Mouse (Mus musculus) liver, embryonic 12.5 days (tissue): ENCODE results near the gene Brca2. TPM values are rescaled to one million over a fixed set of nuclear protein-coding genes. Genes with fewer than 3 reads are reported as not detected.

Experiments used
- ATAC-seq: fragments of 200-750 bp; cut with Nextera tagmentation; 2 replicates; pipeline ENCODE4 v1.8.0; 2017; ENCODE audit warnings: moderate number of reproducible peaks, mild to moderate bottlenecking, moderate library complexity
- H3K27ac ChIP-seq: fragments of 300-500 bp; sonication (generic); 2 replicates; pipeline ENCODE4 v1.5.1; 2016; ENCODE audit warnings: mild to moderate bottlenecking
- H3K27me3 ChIP-seq: fragments of 300-500 bp; sonication (generic); replicated peaks from 2 replicates; pipeline ENCODE4 v1.6.1; 2016; ENCODE audit warnings: mild to moderate bottlenecking, moderate library complexity
- H3K36me3 ChIP-seq: fragments of 300-500 bp; sonication (generic); 2 replicates; pipeline ENCODE4 v1.6.1; 2016; ENCODE audit warnings: mild to moderate bottlenecking, moderate library complexity
- H3K4me1 ChIP-seq: fragments of 300-500 bp; sonication (generic); 2 replicates; pipeline ENCODE4 v1.6.1; 2016
- H3K4me2 ChIP-seq: fragments of 300-500 bp; sonication (generic); 2 replicates; pipeline ENCODE4 v1.6.1; 2016; ENCODE audit warnings: mild to moderate bottlenecking, moderate library complexity
- H3K4me3 ChIP-seq: fragments of 300-500 bp; sonication (generic); 2 replicates; pipeline ENCODE4 v1.5.1; 2016; ENCODE audit warnings: mild to moderate bottlenecking, moderate library complexity
- H3K9ac ChIP-seq: fragments of 300-500 bp; sonication (generic); 2 replicates; pipeline ENCODE4 v1.6.1; 2016; ENCODE audit warnings: mild to moderate bottlenecking, moderate library complexity
- H3K9me3 ChIP-seq: fragments of 300-500 bp; sonication (generic); replicated peaks from 2 replicates; pipeline ENCODE4 v1.6.1; 2016; ENCODE audit warnings: mild to moderate bottlenecking, moderate library complexity
- WGBS: fragments of 180-500 bp; shearing (Covaris S2); methylation state at CpG from one replicate; pipeline ENCODE4 v1.1.7; 2016; ENCODE audit not compliant: insufficient replicate concordance; 5-methylcytosine and 5-hydroxymethylcytosine counted together
- polyA plus RNA-seq: library from polyadenylated mRNA; unstranded; fragments of >200 nt; fragmentation: Nextera tagmentation; extraction: Ambion mirVana; gene quantifications from 2 replicates; pipeline ENCODE4 v1.2.1, GENCODE M21; 2016

Brca2 gene
- polyA plus RNA-seq, 1 experiment from 2014 or later, result 26.8 TPM

DNA sequence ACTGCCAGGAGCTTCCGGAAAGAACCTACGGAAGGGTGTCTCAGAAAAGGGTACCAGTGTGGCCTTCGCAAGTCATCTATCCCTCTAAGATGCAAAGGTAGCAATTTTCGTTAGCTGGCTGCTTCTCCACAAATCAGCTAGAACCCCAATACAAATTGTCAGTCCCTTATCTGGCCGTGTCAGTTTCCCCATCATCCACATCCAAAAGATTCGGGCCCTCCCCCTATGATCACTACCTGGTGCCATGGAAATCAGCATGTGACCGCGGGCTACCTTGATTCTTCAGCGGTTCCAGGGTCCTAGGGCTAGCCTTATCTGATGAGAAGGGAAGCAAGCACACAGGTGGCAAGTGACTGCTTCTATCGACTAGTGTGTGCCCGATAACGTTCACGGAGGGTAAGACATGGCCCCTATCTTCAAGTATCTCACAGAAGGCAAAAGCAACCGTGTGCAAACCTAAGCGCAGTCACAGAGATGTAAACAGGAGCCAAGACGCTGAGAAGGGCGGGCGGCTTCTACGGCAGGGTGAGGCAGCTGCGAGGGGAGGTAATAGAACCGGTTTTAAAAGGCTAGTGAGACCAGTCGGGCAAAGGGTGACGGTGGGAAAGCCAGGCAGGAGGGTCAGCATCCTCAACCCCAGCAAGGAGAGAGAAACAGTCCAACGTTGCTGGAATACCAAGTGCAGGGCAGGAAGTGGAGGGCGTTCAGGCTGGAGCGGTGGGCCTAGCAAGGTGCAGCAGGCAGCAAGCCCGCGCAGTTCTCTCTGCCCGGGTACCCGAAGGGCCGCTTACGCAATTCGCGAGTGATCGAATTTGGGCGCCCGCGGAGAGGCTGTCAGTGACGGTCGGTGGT is 70.7 kb downstream of the Brca2 start:
- ATAC-seq, result peak; percentile 79
- Histone ChIP-seq H3K36me3 (peaks cover 16% of the 10 kb centered on the region), H3K9ac (peak overlapping the region; percentile 93), H3K27me3 (no peaks in the 10 kb centered on the region), H3K4me1 (peaks cover 61% of the 10 kb centered on the region), H3K4me3 (peak overlapping the region; percentile 94), H3K9me3 (no peaks in the 10 kb centered on the region), H3K4me2 (peak overlapping the region; percentile 96), H3K27ac (peak overlapping the region; percentile 86)
- 7% methylated on average over 40 of the region's 40 CpGs for WGBS

DNA sequence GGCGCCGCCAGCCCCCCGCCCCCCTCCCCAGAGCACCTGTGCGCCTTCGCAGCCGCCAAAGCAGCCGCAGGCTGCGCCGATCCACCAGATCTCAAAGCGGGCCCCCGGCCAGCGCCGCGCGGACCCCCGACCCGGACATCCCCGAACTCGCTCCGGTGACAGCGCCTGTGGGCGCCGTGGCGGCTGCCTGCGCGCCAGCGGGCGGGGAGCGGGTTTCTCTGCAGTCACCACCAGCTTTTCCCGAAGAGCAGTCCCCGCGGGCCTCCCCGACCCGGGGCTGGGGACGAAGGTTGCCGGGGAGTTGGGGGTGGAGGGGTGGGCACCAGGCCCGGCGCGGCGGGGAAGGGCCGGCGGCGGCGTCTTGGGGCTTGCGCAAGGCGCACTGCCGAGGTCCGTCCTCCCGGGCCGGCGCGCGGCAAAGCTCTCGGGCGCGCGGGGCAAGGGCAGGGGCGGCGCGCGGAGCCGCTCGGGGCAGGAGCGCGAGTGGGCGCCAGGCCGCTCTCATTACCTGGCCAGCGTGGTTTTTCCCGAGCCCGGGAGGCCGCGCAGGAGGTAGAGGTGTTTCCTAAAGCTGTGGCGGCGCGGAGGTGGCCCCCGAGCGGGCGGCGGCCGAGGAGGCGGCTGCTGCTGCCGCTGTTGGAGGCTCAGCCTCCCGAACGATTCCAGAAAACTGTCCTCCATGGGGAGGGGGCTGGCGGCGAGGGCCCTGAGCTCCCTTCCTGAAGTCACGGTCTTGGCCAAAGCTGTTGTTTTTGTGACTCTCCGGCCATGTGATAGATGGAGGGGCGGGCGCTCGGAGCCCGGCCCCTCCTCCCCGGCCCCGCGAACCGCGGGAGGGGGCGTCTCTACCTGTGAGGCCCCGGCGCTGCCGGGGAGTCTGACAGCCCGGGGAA is 71.6 kb downstream of the Brca2 start:
- peak; percentile 71 for ATAC-seq
- peaks cover 16% of the 10 kb centered on the region for H3K36me3 ChIP-seq
- H3K27me3 ChIP-seq, result no peaks in the 10 kb centered on the region
- H3K4me3 ChIP-seq, result peak overlapping the region; percentile 94
- no peaks in the 10 kb centered on the region for H3K9me3 ChIP-seq
- H3K27ac ChIP-seq, result peak overlapping the region; percentile 86
- 2% methylated on average over 101 of the region's 102 CpGs for WGBS
- H3K4me2 ChIP-seq, result peak overlapping the region; percentile 96
- H3K4me1 ChIP-seq, result peaks cover 62% of the 10 kb centered on the region
- peak overlapping the region; percentile 93 for H3K9ac ChIP-seq

DNA sequence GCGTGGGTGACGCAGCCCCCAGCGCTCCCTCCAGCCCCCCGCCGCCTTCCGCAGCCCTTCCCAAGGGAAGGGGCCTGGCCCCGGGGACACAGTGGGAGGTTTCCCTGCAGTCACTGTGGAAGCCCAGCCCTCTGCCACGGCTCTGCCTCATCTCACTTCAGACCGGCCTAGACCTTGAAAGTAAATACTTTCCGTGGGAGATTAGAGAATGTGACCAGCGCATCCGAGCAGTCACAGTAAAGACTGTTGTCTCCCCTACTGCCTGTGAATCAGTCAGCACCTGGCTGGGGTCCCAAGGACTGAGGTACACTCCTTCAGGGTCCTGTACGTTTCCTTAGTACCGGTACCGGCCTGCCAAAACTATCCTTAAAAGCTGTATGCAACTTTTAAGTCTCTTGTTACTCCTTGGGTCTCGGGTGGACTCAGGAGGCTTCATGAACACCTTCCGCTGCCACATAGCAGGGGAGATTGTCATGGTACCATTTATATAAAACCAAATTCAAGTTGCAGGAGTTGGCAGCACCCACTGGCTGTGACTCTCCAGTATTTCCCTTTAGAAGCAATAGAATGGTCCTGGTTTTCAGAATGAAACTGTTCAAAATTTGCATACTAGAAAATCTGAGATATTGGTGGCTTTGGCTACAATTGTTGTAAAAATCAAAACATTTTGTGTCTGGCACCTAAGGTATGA is 72.4 kb downstream of the Brca2 start:
- WGBS, result 13% methylated on average over 17 of the region's 17 CpGs
- peaks cover 16% of the 10 kb centered on the region for H3K36me3 ChIP-seq
- H3K9me3 ChIP-seq, result no peaks in the 10 kb centered on the region
- H3K4me3 ChIP-seq, result peak overlapping the region; percentile 94
- H3K27ac ChIP-seq, result peak overlapping the region; percentile 86; the same call in 1 of the 2 replicates
- H3K9ac ChIP-seq, result peak overlapping the region; percentile 93
- H3K4me1 ChIP-seq, result peaks cover 61% of the 10 kb centered on the region
- H3K27me3 ChIP-seq, result no peaks in the 10 kb centered on the region
- peak overlapping the region; percentile 96 for H3K4me2 ChIP-seq
- ATAC-seq, result peak; percentile 34; the same call in 1 of the 2 replicates

DNA sequence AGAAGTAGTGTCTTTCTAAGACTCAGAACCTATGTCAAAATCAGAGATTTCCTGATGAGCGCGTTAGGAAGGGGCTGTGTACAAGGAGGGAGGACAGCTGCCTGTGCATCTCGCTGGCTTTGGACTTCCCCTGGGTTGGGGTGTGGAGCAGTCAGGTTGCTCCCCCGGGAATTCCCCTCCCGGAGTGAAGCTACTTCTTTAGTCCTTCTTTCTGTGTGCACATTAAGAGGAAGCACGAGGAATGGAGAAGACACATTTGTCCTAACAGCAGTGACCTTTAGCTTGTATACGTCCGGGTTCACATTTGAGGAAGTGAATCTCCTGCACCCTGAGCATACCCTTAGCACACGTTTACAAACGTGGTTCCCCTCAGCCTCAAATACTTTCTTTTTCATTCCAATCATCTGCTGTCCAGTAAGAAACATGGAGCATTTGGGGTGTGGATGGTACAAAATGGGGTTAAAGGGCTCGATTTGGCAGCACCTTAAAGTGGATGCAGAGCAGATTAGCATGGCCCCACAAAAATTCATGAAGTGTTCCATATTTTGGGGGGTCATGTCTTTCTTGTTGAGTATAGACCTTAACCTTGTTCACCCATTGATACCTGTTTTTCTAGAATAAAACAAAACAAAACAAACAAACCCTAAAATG is 73.1 kb downstream of the Brca2 start:
- Histone ChIP-seq H3K27ac (no peak overlapping the region), H3K4me3 (peak overlapping the region; percentile 94; the same call in 1 of the 2 replicates), H3K27me3 (no peaks in the 10 kb centered on the region), H3K9ac (no peak overlapping the region), H3K9me3 (no peaks in the 10 kb centered on the region), H3K4me1 (peaks cover 62% of the 10 kb centered on the region), H3K36me3 (peaks cover 16% of the 10 kb centered on the region), H3K4me2 (peak overlapping the region; percentile 96)
- 28% methylated on average over 11 of the region's 11 CpGs for WGBS
- ATAC-seq, result no peak

DNA sequence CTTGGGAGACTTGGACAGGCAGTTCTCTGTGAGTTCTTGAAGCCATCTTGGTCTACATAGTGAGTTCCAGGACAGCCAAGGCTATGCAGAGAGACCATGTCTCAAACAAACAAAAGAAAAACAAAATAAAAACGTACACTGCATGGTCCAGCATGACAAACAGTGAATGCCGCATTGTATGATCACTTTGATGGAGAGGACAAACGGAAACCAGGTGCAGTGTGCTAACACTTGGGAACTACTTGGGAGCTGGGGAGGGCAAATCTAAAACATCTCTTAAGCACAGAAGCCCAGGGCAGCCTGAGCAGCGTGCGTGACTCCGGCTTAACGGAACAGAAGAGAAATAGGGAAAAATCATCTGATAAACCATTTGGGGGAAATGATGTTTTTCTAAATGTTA is 74.7 kb downstream of the Brca2 start, which contains the start of gene N4bp2l1:
N4bp2l1 (minus strand) TSS at position 101 of the 400 bp plus-strand sequence.
- WGBS, result 89% methylated on average over 7 of the region's 7 CpGs
- Histone ChIP-seq H3K4me3 (no peak within 1 kb of the TSS), H3K9ac (no peak within 1 kb of the TSS), H3K27ac (no peak within 1 kb of the TSS), H3K4me1 (peaks cover 59% of the 10 kb centered on the region), H3K4me2 (peak within 1 kb of the TSS; percentile 58; the same call in 1 of the 2 replicates), H3K36me3 (peaks cover 3% of the 10 kb centered on the region; the same call in 1 of the 2 replicates), H3K9me3 (no peaks in the 10 kb centered on the region), H3K27me3 (no peaks in the 10 kb centered on the region)
- ATAC-seq, result no peak

DNA sequence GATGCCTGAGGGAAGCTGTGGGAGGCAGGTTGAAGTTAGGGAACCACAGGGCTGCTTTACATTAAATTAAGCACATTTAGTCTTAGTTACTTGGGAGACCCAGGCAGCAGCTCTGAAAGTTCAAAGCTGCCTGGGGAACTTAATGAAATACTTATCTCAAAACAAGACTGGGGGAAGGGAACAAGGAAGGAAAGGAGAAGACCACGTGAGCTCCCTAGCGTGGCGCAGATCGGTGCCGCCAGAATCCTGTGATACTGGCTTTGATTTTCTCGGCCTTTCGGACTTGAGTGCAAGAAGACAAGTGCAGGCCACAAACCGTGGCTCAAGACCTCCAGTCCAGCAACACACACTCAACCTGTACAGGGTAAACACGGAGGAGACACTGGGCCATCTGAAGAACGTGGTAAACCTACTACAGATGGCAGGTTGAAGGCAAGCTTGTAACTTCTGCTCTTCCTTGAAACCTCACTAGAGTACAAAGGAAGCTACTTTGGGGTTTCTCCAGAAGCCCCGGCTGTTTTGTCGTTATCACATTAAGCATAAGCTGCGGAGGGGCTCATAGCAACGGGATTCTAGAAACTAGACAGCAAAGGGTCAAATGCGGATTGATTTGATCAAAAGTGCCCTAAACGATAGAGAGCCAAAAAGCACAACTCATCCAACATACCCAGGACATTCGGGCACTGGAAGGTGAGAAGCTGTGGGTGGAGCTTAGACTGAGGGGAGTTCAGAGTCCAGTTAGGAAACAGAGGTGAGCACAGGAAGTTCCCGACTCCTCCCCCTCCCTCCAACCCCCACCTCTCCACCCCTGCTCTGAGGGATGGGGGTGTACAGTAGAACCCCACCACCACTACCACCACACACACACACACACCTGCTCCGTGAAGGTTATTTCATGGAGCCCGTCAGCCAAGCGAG is 76.0 kb downstream of the Brca2 start:
- 32% methylated on average over 21 of the region's 21 CpGs for WGBS
- Histone ChIP-seq H3K9ac (peak overlapping the region; percentile 36; the same call in 1 of the 2 replicates), H3K9me3 (no peaks in the 10 kb centered on the region), H3K27me3 (no peaks in the 10 kb centered on the region), H3K4me3 (no peak overlapping the region; the same call in 1 of the 2 replicates), H3K36me3 (no peaks in the 10 kb centered on the region), H3K27ac (no peak overlapping the region; the same call in 1 of the 2 replicates), H3K4me1 (peaks cover 46% of the 10 kb centered on the region), H3K4me2 (peak overlapping the region; percentile 58)
- peak; percentile 19 for ATAC-seq

DNA sequence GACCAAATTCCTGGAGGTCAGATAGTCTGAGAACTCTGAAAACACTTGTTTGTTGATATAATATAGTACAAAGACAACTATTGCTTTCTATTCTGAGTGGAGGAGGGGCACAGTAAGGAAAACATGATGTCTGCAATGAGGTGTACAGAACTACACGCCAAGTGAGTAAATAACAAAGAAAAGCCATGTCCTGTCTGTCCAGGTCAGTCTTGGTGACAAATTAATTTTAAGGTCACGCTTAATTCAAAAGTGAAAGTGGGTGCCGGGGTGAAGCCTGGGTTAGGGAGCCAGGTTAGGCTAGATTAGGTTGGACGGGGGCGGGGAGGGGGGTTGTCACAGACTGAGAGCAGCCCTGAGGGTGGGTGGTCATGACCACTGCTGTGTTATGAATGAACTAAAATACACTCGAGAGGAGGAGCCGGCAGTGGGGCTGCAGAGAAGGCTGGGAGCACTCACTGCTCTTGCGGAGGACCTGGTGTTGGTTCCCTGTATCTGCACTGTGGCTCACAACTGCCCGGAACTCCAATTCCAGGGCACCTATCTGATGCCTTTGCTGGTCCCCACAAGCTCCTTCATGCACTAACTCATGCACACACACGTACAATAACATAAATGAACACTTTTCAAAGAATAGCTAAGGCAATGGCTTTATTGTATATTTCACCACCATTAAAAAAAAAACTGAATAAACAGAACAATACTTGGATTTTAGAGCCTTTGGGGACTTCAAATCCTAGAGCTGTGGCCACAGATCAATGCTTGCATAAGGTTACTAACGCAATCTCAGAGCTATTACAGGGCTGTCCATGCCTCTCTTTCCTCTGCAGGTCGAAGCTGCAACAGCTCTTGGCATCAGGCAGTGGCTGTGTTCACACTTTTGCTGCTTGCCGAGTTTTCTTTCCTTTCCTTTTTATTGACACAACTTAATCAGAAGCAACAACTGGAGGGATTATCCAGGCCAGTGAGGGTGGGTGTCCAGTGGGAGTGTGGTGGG is 77.2 kb downstream of the Brca2 start:
- Histone ChIP-seq H3K4me3 (peak overlapping the region; percentile 34), H3K9ac (peak overlapping the region; percentile 45; the same call in 1 of the 2 replicates), H3K36me3 (no peaks in the 10 kb centered on the region), H3K27me3 (no peaks in the 10 kb centered on the region), H3K27ac (peak overlapping the region; percentile 27; the same call in 1 of the 2 replicates), H3K4me2 (peak overlapping the region; percentile 58), H3K9me3 (no peaks in the 10 kb centered on the region), H3K4me1 (peaks cover 41% of the 10 kb centered on the region)
- WGBS, result 60% methylated on average over 13 of the region's 13 CpGs
- no peak for ATAC-seq

DNA sequence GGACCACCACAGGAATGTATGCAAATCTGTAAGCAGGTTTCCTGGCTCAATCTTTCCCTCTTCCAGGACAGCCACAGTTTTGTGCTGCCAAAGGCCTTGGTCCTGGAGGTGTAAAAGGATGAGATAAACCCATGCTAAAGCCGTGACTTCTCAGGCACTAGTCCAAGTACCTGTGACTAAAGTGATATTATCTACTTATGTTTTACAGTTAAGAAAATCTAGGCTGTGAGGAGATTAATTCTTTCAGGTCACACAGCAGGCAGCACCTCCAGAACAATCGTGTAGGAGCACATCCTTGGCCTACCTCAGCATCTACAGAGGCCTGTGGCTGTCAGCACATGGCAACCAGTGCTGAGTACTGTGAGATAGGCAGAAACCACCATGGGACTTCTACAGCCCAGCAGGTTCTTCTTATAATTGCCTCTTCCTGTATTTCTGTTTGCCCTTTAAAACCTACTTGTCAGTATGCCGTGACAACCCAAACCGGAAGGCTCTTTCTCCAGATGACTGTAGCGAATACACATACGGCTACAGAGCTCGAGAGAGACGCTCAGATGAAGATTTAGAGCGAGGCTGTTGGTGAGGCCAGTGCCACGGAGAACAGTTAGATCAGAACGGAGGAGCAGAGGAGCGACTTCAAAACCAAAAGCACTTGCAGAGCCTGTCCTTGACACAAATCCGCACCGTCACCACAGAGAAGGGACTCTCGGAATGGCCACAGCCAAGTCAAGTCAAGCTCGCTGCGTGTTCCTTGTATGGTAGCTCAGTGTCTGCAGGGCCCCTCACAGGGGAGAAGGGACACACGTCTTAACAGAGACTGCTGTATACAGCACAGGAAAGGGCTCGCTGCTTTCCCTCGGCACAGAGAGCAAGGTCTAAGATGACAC is 78.4 kb downstream of the Brca2 start:
- Histone ChIP-seq H3K27ac (no peak overlapping the region), H3K9ac (no peak overlapping the region)
- WGBS, result 67% methylated on average over 20 of the region's 20 CpGs

More for the DNA sequence above, 78.4 kb downstream of the Brca2 start:
- H3K27me3 ChIP-seq, result no peaks in the 10 kb centered on the region
- H3K4me3 ChIP-seq, result no peak overlapping the region
- ATAC-seq, result no peak
- no peak overlapping the region for H3K4me2 ChIP-seq
- H3K36me3 ChIP-seq, result no peaks in the 10 kb centered on the region
- H3K9me3 ChIP-seq, result no peaks in the 10 kb centered on the region
- H3K4me1 ChIP-seq, result peaks cover 30% of the 10 kb centered on the region
